In the genomic region with DNA sequence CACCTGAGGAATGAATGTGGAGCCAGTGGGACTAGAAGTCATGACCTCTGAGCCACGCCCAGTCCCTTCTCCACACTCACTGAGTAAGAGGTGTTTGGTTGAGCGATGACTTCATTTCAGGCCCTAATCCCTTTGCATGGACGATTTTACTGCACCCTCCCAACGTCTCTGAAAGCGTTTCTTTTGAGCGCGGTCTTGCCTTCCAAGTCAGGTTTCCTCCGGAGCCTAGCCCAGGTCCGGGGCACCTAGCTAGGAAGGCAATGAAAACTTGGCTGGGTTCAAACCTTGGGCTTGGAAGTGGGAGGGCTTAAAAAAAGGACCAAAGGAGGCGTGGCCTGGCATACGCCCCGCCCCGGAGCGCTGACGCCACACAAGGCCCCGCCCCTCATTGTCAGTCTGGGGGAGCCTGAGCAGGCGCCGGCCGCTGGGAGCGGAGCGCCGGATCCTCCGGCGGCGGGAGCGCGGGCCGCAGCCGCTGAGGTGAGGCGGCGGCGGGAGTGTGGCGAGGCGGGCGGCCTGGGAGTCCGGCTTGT, we compare ENCODE assay signal across 8 mouse cellular contexts. TPM values are rescaled to one million over a fixed set of nuclear protein-coding genes. Genes with fewer than 3 reads are reported as not detected.
DNase-seq lines count a peak whose midpoint lies in the region; ATAC-seq and TF ChIP-seq lines count a peak whose summit lies in the region.

Luzp1 (plus strand) TSS at position 391 of the 533 bp plus-strand sequence.

- TF ChIP-seq CTCF in ES-Bruce4 (IDR thresholded peaks at IDR 0.05; ENCODE audit: low read depth, low read length) = no peak

- ATAC-seq in forebrain, embryonic 14.5 days = peak; percentile 95
- peak; percentile 93 for ATAC-seq in neural tube, embryonic 15.5 days (ENCODE audit: low FRiP score)

- peak within 1 kb of the TSS; percentile 90 for H3K4me3 ChIP-seq in ES-Bruce4 (ENCODE audit: low read depth, low read length)
- H3K4me3 ChIP-seq in forebrain, embryonic 14.5 days (ENCODE audit: low read depth, low read length) = peak within 1 kb of the TSS; percentile 86
- H3K4me3 ChIP-seq in neural tube, embryonic 15.5 days (replicated peaks) = peak within 1 kb of the TSS; percentile 89

- peak within 1 kb of the TSS; percentile 73 for H3K4me2 ChIP-seq in forebrain, embryonic 14.5 days (ENCODE audit: low read length)
- H3K4me2 ChIP-seq in neural tube, embryonic 15.5 days = peak within 1 kb of the TSS; percentile 67

- H3K27ac ChIP-seq in ES-Bruce4 (ENCODE audit: insufficient read depth, low read length) = peak within 1 kb of the TSS; percentile 62
- H3K27ac ChIP-seq in forebrain, embryonic 14.5 days (ENCODE audit: low read depth, low read length) = peak within 1 kb of the TSS; percentile 97
- H3K27ac ChIP-seq in neural tube, embryonic 15.5 days (replicated peaks) = peak within 1 kb of the TSS; percentile 94

- H3K36me3 ChIP-seq in ES-Bruce4 (ENCODE audit: control insufficient read depth, insufficient read depth, low read length, poor library complexity, severe bottlenecking) = no peaks in the 10 kb centered on the region
- no peaks in the 10 kb centered on the region for H3K36me3 ChIP-seq in forebrain, embryonic 14.5 days (ENCODE audit: control insufficient read depth, insufficient read depth, low read length)
- no peaks in the 10 kb centered on the region for H3K36me3 ChIP-seq in neural tube, embryonic 15.5 days

- TF ChIP-seq EP300 in ES-Bruce4 (IDR thresholded peaks at IDR 0.05; ENCODE audit: insufficient read depth, low read depth, low read length) = no peak

- peaks cover 5% of the 10 kb centered on the region for H3K4me1 ChIP-seq in ES-Bruce4 (ENCODE audit: control insufficient read depth, insufficient read depth, low read length)
- peaks cover 14% of the 10 kb centered on the region for H3K4me1 ChIP-seq in forebrain, embryonic 14.5 days (ENCODE audit: control insufficient read depth, insufficient read depth, low read length)
- H3K4me1 ChIP-seq in neural tube, embryonic 15.5 days = peaks cover 32% of the 10 kb centered on the region

- WGBS in forebrain, embryonic 14.5 days = 2% methylated on average over 36 of the region's 36 CpGs
- 2% methylated on average over 34 of the region's 36 CpGs for WGBS in neural tube, embryonic 15.5 days

- H3K9ac ChIP-seq in ES-Bruce4 (ENCODE audit: low read depth, poor library complexity, severe bottlenecking) = peak within 1 kb of the TSS; percentile 96
- H3K9ac ChIP-seq in forebrain, embryonic 14.5 days (ENCODE audit: low read length) = peak within 1 kb of the TSS; percentile 88
- H3K9ac ChIP-seq in neural tube, embryonic 15.5 days (replicated peaks) = peak within 1 kb of the TSS; percentile 80

- peak; percentile 97 for DNase-seq in cerebellum, adult 11 months
- peak; percentile 93 for DNase-seq in forebrain, embryonic 14.5 days (ENCODE audit: low spot score)
- peak; percentile 96 for DNase-seq in heart, postnatal 14 days
- peak; percentile 95 for DNase-seq in layer of hippocampus, adult 11-12 months (ENCODE audit: low spot score)
- DNase-seq in lung, adult 18-20 months = peak; percentile 93 to 94
- DNase-seq in testis, postnatal 14 days (ENCODE audit: low spot score) = peak; percentile 94

- TF ChIP-seq POLR2A in ES-Bruce4 (IDR thresholded peaks at IDR 0.05; ENCODE audit: insufficient read depth, low read length) = peak; percentile 54

- no peaks in the 10 kb centered on the region for H3K27me3 ChIP-seq in ES-Bruce4 (ENCODE audit: control insufficient read depth, insufficient read depth, low read length, poor library complexity, severe bottlenecking)
- H3K27me3 ChIP-seq in forebrain, embryonic 14.5 days (replicated peaks; ENCODE audit: control insufficient read depth, insufficient read depth, low read length) = no peaks in the 10 kb centered on the region
- H3K27me3 ChIP-seq in neural tube, embryonic 15.5 days (replicated peaks) = peaks cover 6% of the 10 kb centered on the region; the same call in 1 of the 2 replicates

- intact Hi-C loops in heart, postnatal 14 days (cut with DNase I) = no loop called here

- no peaks in the 10 kb centered on the region for H3K9me3 ChIP-seq in ES-Bruce4 (replicated peaks; ENCODE audit: control insufficient read depth, insufficient read depth, low read length, poor library complexity, severe bottlenecking)
- no peaks in the 10 kb centered on the region for H3K9me3 ChIP-seq in forebrain, embryonic 14.5 days (replicated peaks; ENCODE audit: control insufficient read depth, low read length)
- H3K9me3 ChIP-seq in neural tube, embryonic 15.5 days (replicated peaks) = no peaks in the 10 kb centered on the region

RNA-seq across cellular contexts. Expression of gene Luzp1, which starts in this region (rescaled TPM):
- 67.6 and 73.0 TPM in 2 replicates for polyA plus RNA-seq in ES-Bruce4 (2011; ENCODE audit: insufficient read depth, insufficient read length, low read depth, missing spikeins)
- 41.7 and 53.3 TPM in 2 replicates for polyA plus RNA-seq in forebrain, embryonic 14.5 days (2014; fragmentation: Nextera tagmentation; extraction: Ambion mirVana)
- 10 to 100 TPM; 55.7 to 57.1 TPM for total RNA-seq in heart, postnatal 14 days (2021)
- polyA plus RNA-seq in neural tube, embryonic 15.5 days (2015; fragmentation: Nextera tagmentation; extraction: Ambion mirVana) = 60.1 and 73.0 TPM in 2 replicates

Comparison
In these comparisons a context has a peak if more than half of its experiments do, and no peak if none do; other contexts are left out.
1. Peak in every context shown above with its lines: DNase-seq, ATAC-seq, H3K4me3 ChIP-seq and H3K27ac ChIP-seq.